Mouse (Mus musculus) hindlimb bud, embryonic 11.5 days (tissue): Measurements from ENCODE around the gene Zbtb20.

Experiments
- DNase-seq: peaks from one replicate; pipeline ENCODE4 v3.0.0-alpha.2; 2012; ENCODE audit warnings: low read depth, low spot score; ENCODE audit errors: extremely low spot score

Gene Zbtb20

DNA sequence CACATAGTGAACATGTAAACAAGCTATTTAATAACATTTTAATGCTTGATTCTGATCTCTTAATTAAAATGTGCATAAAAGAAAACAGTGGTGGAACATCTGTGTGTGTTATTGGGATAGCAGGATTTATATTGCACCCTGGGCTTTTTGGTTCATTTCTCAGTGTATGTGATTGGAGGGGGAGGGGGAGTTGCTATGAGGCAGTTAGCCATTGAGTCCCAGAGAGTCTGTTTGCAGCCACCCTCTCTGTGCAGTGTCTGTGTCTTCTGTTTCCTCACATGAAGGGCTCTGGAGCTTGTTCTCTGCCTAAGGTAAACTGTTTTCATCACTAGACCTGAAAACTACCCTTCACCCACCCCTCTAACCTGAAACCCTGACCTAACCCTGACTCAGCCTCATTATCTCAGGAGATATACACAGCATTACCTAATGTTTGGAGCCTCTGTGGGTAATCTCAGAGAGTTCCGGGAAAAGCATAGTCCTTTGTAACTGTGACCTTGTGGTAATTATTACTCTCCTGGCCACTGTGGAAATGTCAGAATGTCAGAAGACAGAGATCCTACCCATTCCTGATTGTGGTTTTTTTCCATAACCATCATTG is 411.2 kb downstream of the Zbtb20 start:
- DNase-seq, result no peak

DNA sequence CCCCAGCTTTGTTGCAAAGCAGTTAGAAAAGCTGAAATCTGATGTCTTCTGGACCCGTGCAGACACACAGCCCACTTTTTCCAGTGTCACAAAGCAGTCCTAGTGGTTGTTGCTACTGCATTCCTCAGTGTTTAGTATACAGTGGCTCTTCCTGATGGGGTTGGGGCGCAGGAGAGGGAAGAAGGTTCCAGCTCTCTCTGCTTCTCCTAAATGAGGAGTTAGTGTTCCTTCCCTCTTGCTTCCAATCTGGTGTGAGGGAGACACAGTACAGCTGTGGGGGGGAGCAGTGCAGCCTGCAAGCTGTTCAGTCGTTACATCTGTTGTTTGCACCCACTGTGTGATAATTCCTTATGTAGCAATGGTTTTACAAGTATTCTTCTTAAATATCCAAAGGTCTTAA is 415.7 kb downstream of the Zbtb20 start:
- no peak for DNase-seq

DNA sequence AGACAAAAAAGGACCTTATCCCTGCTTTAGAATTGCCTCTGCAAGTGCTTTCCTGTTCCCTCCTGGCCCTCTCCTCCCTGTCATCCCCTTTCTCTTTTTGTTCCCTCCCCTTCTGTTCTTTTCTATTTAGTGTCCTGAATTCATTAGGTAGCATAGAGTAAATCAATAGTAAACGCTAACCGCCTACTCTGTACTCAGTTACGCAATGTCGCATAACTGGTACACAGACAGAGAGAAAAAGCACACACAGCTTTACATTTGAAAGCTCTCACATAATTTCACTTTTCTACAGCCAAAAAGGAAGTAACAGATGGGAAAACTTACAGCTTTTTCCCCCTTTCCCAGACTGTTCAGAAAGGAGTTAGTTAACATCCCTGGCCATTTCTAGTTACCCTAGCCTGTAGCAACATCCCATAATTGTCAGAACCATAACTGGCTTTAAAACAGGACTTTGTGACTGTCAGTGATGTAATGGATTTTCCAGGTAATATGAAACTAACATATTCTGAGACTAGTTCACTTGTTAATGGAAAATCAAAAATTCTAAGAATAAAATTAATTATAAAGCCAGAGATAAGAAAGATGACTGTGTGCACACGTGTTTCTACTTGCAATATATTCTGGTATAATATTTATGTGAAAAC is 422.4 kb downstream of the Zbtb20 start:
- no peak for DNase-seq

DNA sequence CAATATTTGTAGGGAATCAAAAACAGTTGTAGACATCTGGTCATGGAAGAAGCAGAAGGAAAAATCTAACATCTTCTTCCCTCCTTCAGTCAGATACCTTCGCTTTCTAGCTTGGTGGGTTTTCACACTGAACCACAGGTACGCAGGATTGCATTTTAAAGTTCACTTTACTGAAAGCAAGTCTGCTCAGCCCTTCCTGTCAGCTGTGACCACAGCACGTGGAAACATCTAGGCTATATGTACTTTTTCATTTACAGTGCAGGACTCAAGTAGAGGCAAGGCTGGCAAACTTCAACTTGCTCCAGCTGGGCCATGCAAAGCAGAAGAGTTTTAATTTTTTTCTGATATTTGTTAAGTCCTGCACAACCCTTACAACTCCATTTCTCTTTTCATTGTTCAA is 424.7 kb downstream of the Zbtb20 start:
- no peak for DNase-seq

DNA sequence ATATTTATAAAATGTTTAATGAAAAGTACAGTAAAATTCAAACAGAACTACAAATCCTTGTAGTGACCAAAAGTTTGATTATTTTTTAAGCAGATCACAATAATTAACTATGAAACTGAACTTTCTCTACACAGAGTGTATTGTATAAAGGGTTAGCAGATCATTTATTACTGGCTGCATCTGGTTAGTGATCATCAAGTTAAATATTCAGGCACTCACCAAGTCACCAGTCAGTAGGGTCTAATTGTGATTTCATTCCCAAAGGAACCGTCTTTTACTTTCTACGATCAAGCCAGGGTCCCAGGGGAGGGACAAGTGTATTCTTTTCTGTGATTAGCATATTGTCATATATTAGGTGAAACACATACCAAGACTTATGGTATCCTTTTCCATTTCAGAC is 426.5 kb downstream of the Zbtb20 start:
- DNase-seq, result no peak

DNA sequence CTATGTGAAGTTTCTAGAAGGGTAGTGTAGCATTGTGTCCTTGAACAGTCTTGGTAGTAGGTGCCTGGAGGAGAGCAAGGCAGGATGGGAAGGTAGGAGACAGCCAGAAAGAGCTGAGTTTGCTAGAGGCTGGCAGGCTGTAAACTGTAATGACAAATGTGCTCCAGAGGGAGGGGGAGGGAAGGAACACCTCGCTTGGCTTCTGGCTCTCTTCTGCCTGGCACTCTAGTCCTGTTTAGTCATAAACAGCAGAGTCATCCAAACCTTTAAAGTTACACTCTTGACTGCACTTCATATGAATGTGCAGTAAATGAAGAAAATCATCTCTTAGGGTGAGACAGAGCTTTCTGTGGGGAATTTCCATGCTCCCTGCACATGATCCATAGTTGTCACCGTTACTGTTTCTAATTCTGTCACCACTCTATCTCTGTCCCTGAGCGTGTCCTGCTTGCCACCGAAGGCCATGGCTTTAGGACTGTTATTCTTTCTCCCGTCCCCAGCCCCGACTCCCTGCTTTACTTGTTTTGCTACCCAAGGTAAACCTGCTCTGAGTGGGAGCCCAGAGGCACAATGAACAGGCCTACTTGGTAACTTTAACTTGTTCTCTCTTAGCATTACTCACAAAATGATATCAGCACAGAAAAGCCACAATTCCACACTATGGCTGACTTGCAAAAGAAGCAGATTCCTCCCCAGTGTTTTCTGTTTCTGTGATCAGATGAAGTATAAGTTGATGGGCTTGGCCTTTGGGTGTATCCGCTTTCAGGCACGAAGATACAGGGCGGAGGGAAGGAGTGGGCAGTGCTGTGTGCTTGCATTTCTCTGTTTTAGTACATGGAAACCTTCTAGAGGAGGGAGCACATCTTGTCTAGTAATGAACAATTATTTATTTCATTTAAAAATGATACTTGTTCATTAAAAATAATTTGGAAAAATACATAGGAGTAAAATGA is 427.8 kb downstream of the Zbtb20 start:
- no peak for DNase-seq

DNA sequence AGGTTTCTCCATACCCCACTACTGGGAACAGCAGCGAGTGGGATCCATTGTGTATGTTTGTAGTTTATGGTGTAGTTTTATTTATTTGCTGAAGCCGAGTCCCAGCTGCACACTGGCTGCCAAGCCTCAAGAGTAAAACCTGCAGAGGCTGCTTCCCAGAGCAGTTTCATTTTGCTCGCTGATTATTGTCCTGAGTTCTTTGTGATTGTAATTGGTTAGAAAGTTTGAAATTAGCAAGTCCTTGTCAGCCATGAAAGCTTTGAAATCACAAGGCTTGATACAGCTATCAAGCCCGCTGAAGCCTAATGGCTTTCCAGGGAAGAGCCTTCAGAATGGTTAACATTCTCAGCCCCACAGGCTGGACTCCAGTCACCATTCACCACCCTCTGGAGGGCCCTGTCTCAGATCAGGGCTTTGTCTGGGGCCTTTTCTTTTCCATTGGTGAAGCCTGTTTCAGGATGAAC is 434.3 kb downstream of the Zbtb20 start:
- no peak for DNase-seq

DNA sequence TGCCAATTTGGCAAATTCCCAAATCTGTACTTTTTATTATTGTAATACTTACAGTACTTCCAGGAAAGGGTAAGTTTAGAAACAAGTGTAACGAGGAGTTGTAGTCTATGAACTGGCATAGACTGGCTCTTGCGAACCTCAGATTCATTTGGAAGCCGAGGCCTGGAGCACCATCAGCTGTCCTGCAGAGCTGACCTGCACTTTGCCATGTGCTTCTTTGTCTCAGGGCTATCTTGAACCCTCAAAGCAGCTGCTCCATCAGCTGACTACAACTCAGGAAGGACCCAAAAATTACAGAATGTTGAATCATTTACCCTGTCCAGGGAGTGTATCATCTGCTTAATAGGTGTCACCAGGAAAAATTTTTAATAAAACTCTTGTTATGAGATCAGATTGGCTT is 448.3 kb downstream of the Zbtb20 start:
- no peak for DNase-seq

DNA sequence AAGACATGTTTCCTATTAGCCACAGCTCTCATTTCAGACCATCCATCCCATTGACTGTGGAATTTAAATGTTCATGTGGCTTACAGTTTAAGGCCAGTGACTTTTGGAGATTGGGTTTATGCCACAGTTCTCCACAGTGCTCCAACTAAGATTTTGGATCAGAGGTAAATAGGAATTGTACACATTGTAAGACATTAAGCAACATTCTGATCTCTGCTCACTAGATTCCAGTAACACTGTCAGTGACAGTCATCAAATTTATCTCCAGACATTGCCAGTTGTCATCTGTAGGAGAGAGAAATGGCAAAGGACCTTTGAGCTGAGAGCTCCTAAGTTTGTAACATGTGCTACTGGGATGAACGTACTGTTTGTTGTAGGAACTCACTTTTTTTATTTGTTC is 452.5 kb downstream of the Zbtb20 start:
- DNase-seq, result no peak

DNA sequence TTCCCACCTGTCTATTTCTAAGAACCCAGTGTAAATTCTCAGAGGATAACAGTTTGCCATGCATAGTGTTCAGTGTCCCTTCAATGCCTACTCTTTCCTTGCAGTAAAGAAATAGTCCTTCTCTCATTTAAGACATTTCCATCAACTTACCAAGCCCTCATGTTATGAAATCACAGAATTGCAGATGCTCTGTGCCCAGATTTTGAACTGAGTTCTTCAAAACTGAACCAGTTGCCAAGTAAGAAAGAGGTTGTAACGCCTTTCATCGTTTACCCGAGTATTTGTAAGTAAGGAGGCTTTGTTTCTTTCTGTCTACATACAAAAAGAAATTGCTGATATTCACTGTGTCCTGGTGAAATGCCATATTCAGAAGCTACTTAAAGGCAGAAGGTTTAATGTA is 454.5 kb downstream of the Zbtb20 start:
- no peak for DNase-seq

DNA sequence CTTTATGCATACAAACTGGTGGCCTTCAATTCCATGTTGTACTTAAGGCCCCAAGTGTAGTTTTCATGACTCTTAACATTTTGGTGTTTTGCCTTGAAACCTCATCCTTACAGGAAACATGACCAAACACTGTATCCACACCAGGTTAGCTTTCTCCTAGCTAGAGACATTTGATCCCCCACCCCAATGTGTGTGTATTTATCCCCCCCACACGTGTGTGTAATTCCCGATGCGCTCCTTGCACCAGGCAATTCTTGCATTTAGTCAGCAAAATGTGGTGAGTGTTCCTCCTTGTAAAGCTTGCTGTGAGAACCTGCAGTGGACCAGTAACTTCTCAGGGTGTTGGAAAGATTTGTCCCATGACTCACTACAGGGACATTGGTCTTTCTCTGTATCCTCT is 455.8 kb downstream of the Zbtb20 start:
- DNase-seq, result no peak

DNA sequence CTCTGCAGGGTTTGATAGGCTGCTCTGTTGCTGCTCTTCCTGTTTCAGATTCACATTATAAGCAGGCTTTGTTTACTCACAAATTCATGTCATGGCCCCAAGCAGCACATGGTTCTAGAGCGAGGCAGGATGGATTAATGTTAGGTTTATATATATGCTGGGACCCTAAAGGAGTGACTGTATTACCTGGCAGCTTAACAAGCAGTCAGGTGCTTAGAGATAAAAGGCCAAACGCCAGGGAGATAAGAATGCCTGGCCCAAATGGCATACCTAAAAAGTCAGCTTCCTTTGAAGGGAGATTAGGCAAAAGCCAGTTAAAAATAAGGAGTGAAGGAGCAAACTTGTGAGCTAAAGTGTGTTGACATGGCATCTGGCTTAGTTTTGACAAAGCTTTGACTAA is 457.1 kb downstream of the Zbtb20 start:
- DNase-seq, result no peak

DNA sequence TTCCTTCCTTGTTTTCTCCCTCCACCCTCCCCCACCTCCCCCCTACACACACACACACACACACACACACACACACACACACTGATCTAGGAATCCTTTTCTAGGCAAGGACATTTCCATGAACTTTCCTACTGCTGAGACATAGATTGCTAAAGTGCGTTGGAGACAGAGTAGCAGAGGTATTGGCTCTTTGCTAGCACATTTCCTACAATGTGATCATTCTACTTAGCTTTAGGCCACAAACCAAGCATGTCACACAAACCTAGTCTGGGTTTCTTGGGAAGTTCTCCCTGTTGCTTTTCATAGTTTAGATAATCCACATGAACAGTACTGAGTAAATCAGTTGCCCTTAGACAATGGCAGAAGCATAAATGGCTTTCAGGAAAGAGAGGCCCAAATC is 457.6 kb downstream of the Zbtb20 start:
- DNase-seq, result no peak

DNA sequence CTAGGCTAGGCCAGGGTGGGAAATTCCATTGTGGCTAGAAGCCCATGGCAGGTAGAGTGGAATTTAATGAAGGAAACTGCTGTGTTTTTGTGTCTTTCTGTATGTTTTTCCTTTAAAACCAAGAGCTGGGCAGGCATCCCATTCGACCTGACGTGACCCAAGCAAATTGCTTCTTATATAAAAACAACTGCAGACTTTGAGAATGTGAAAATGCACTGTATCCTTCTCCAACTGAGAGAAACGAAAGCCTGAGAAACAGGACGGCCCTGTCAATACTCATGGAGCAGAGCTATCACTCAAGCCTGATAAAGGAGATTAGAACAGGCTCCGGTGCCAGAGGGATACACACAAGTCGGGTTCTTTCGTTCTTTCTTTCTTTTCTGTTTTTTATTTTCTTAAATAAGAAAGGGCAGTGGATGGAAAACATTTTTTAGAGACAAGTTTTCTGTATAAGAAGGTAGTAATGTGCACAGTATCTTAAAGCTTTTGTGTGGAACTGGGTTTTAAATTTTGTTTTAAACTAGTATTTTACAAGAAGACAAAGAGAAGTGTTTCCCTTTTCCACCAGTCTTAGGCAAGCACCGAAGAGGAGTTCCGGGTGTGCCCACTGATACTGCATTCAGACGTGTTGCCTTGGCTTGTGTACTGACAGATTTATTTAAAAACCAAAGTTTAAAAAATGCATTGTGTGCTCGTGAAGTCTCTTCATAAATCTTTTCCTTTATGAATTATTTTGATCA is 458.9 kb downstream of the Zbtb20 start:
- no peak for DNase-seq

DNA sequence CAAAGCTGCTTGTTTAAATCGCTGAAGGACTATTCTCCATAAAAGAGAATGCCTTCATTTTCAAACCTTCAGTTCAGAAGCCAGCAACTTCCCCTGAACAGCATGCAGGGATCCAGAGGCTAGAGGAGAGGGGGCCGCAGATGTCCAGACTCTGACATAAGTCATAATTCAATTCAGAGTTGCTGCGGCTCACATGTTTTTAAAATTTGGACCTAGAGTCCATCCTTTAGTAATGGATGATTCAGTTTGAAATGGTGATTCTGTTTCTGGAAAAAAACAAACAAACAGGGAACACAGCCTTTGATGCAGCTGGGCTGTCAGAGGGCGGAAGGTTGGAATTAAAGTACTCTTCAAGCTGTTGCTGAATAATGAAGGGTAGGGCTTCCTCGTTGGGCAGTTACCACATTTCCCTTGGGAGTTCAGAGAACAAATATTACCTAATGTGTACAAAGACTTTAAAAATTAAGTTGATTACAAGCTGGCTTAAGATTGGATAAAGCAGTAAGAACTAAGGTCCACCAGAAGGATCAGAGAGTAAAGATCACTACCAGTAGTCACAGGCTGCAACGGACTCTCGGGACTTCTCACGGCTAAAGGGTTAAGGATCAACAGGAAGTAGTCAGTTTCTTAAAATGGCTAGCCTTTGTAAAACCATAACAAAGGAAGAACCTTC is 459.6 kb downstream of the Zbtb20 start:
- DNase-seq, result no peak

DNA sequence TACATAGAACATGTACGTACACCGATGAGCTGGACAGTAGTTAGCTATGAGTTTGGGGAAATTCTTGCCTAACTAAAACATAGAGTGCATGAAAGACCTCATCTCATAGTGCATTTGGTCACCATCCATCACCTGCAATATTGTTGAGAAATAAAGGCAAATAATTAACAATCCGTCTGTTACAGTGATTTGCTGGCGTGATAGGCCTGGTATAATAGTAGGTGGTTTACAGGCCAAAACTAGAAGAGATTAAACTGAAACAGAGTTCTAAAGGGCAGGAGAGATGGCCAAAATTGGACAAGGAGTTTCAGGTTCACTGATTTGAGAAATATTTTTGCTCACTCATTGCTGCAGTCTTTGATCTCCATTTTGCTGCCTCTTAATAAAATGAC is 460.1 kb downstream of the Zbtb20 start:
- DNase-seq, result no peak

DNA sequence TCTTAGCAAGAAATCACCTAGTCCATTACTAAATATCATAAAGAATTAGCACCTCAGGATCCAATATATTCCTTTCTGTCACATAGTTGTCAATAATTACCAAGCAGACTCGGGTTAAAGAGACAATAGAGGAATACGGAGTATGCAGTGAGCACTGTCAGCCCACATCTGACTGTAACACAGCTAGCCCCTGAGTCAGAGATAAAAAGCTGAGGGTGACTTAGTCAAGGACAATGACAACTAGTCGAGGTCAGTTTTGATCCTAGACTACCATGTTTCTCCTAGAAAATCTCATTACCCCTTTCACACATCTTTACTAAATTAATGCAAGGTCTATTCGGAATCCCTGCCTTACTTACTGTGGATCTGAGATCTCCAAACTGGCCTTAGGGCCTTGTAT is 465.0 kb downstream of the Zbtb20 start:
- no peak for DNase-seq

DNA sequence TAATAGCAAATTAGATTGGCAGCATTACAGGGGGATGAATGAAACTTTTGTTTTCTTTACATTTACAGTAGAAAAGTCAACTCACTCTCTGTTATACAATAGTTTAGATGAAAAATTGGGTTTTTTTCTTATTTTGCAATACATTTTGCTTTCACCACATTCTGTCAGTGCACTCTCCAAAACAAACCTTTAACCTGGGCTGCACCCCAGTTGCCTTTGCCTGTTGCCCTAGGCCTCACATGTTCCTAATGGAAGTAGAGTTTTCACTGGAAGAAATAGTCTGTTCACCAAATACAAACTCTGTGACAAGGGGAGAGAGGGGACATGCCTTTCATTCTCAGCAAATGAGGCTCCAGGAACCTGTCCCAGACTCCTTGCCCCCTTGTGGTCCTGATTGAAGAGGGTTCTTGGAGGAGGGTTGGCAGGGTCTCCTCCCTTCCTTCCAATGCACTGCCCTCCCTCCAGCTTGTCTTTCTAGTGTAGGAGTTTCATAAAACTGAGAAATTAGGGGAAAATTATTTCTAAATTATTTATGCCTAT is 466.3 kb downstream of the Zbtb20 start:
- no peak for DNase-seq

DNA sequence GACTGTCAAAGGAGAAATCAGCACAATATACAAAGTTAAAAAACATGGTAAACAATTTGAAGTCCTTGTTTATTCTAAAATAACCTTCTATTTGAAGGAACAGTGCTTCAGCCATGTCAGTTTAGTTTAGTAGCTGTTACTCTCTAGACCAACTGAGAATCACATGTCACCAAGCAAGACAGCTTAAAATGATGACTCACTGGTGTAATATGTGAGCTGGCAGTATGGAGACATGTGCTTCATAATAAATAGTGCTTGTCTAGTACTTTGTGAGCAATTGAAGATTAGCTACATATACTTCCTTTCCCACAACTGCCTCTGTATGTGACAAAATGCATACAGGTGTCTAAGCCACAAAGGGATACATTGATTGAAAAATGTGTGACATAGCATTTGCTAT is 470.4 kb downstream of the Zbtb20 start:
- DNase-seq, result no peak
